Mouse (Mus musculus): ENCODE data around the gene Man2c1.

DNA sequence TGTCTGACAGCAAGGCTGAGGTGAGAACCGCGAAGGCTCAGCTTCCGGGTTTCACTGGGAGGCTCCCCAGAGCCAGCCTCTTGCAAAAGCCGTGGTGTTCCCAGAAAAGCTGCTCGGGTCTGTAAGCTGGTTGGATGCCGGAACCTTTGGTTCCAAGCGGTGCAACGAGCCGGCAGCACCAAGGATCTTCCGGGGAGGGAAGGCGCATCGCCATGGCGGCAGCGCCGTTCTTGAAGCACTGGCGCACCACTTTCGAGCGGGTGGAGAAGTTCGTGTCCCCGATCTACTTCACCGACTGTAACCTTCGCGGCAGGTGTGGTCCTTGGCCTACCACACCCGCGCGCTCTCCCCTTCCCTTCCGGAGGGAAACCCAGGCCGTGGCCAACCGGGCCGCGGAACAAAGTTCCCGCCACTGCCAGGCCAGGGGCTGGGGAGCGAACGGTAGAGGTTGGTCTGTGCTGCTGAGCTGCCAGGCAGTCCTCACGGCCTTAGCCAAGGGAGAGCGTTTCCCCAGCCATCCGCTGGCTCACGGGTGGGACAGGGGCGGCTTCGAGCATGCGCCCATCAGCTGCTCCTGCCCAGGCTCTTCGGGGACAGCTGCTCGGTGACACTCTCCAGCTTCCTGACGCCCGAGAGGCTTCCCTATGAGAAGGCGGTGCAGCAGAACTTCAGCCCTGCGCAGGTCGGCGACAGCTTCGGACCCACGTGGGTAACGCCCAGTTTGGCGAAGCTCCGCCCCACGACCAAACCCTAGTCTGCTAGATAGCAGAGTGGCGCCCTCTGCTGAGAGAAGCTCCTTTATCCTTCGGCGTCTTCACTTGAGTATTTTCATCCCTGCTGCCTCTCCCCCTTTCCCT lies at the start of gene Man2c1:
- TF ChIP-seq CTCF (IDR thresholded peaks at IDR 0.05; ENCODE audit: extremely low read depth, insufficient read depth, insufficient read length, insufficient replicate concordance), result peak; percentile 80; the same call in 1 of the 2 replicates
- peak; percentile 81 for TF ChIP-seq POLR2A (IDR thresholded peaks at IDR 0.05; ENCODE audit: low read depth, low read length)
